Mouse (Mus musculus) heart, embryonic 13.5 days (tissue): ENCODE results near the gene Olfr1444. TPM values are rescaled to one million over a fixed set of nuclear protein-coding genes. Genes with fewer than 3 reads are reported as not detected.

Experiments used
- ATAC-seq: fragments of 200-750 bp; cut with Nextera tagmentation; 2 replicates; pipeline ENCODE4 v1.8.0; 2017; ENCODE audit warnings: moderate TSS enrichment; ENCODE audit not compliant: insufficient number of reproducible peaks, low FRiP score, low TSS enrichment; ENCODE audit errors: extremely low read depth
- H3K27ac ChIP-seq: fragments of 300-500 bp; sonication (generic); replicated peaks from 2 replicates; pipeline ENCODE4 v1.5.1; 2015; ENCODE audit warnings: moderate library complexity, mild to moderate bottlenecking, inconsistent platforms
- H3K27me3 ChIP-seq: fragments of 300-500 bp; sonication (generic); replicated peaks from 2 replicates; pipeline ENCODE4 v1.6.1; 2015; ENCODE audit warnings: mild to moderate bottlenecking, inconsistent platforms
- H3K36me3 ChIP-seq: fragments of 300-500 bp; sonication (generic); 2 replicates; pipeline ENCODE4 v1.6.1; 2015; ENCODE audit warnings: mild to moderate bottlenecking, inconsistent platforms
- H3K4me1 ChIP-seq: fragments of 300-500 bp; sonication (generic); 2 replicates; pipeline ENCODE4 v1.6.1; 2015; ENCODE audit warnings: inconsistent platforms
- H3K4me2 ChIP-seq: fragments of 300-500 bp; sonication (generic); 2 replicates; pipeline ENCODE4 v1.6.1; 2015; ENCODE audit warnings: inconsistent platforms, mild to moderate bottlenecking, moderate library complexity
- H3K4me3 ChIP-seq: fragments of 300-500 bp; sonication (generic); 2 replicates; pipeline ENCODE4 v1.5.1; 2015; ENCODE audit warnings: moderate library complexity, mild to moderate bottlenecking, inconsistent platforms
- H3K9ac ChIP-seq: fragments of 300-500 bp; sonication (generic); 2 replicates; pipeline ENCODE4 v1.6.1; 2015; ENCODE audit warnings: inconsistent platforms, mild to moderate bottlenecking, moderate library complexity
- H3K9me3 ChIP-seq: fragments of 300-500 bp; sonication (generic); 2 replicates; pipeline ENCODE4 v1.6.1; 2016; ENCODE audit warnings: inconsistent platforms
- WGBS: fragments of 180-500 bp; shearing (Covaris S2); methylation state at CpG from one replicate; pipeline ENCODE4 v1.1.7; 2015; ENCODE audit warnings: mixed read lengths; 5-methylcytosine and 5-hydroxymethylcytosine counted together
- polyA plus RNA-seq: library from polyadenylated mRNA; unstranded; fragments of >200 nt; fragmentation: Nextera tagmentation; extraction: Ambion mirVana; gene quantifications from 2 replicates; pipeline ENCODE4 v1.2.1, GENCODE M21; 2015

Gene Olfr1444
- polyA plus RNA-seq = not detected in 2 replicates

- no peak for ATAC-seq
- Histone ChIP-seq H3K36me3 (no peaks in the 10 kb centered on the region), H3K4me2 (no peak within 1 kb of the TSS), H3K27me3 (no peaks in the 10 kb centered on the region), H3K27ac (no peak within 1 kb of the TSS), H3K4me3 (no peak within 1 kb of the TSS), H3K4me1 (no peaks in the 10 kb centered on the region), H3K9ac (no peak within 1 kb of the TSS), H3K9me3 (no peaks in the 10 kb centered on the region)
- 52% methylated on average over 1 of the region's 1 CpGs for WGBS
Measured at GRCm38 (mm10) chr19:12856983-12857382, at the start of gene Olfr1444. Olfr1444 (plus strand) TSS chr19:12857283.

GRCm38 (mm10) chr19:12812644-12813364 is 44.3 kb upstream of the Olfr1444 start:
- Histone ChIP-seq H3K9ac (no peak overlapping the region), H3K4me1 (no peaks in the 10 kb centered on the region), H3K27ac (no peak overlapping the region), H3K36me3 (no peaks in the 10 kb centered on the region), H3K9me3 (no peaks in the 10 kb centered on the region), H3K4me2 (no peak overlapping the region), H3K27me3 (no peaks in the 10 kb centered on the region), H3K4me3 (no peak overlapping the region)
- ATAC-seq = no peak
- 53% methylated on average over 1 of the region's 1 CpGs for WGBS

- Histone ChIP-seq H3K27me3 (no peaks in the 10 kb centered on the region), H3K36me3 (no peaks in the 10 kb centered on the region), H3K9ac (no peak overlapping the region), H3K4me3 (no peak overlapping the region), H3K4me1 (no peaks in the 10 kb centered on the region), H3K9me3 (no peaks in the 10 kb centered on the region), H3K27ac (no peak overlapping the region), H3K4me2 (no peak overlapping the region)
- 64% methylated on average over 1 of the region's 1 CpGs for WGBS
- no peak for ATAC-seq
Measured at GRCm38 (mm10) chr19:12813883-12814282, 43.2 kb upstream of the Olfr1444 start.

GRCm38 (mm10) chr19:12818507-12818906 is 38.6 kb upstream of the Olfr1444 start:
- no peak for ATAC-seq
- WGBS = 79% methylated on average over 1 of the region's 1 CpGs
- H3K9ac ChIP-seq = no peak overlapping the region
- no peaks in the 10 kb centered on the region for H3K27me3 ChIP-seq
- no peak overlapping the region for H3K4me2 ChIP-seq
- H3K4me3 ChIP-seq = no peak overlapping the region
- H3K36me3 ChIP-seq = no peaks in the 10 kb centered on the region
- no peak overlapping the region for H3K27ac ChIP-seq
- H3K4me1 ChIP-seq = no peaks in the 10 kb centered on the region
- H3K9me3 ChIP-seq = no peaks in the 10 kb centered on the region

- H3K9me3 ChIP-seq = no peaks in the 10 kb centered on the region
- no peak overlapping the region for H3K27ac ChIP-seq
- H3K9ac ChIP-seq = no peak overlapping the region
- no peak overlapping the region for H3K4me2 ChIP-seq
- H3K36me3 ChIP-seq = no peaks in the 10 kb centered on the region
- WGBS = 25% methylated on average over 4 of the region's 4 CpGs
- H3K4me1 ChIP-seq = no peaks in the 10 kb centered on the region
- no peak overlapping the region for H3K4me3 ChIP-seq
- no peak for ATAC-seq
- no peaks in the 10 kb centered on the region for H3K27me3 ChIP-seq
Measured at GRCm38 (mm10) chr19:12820383-12820782, 36.7 kb upstream of the Olfr1444 start.

- Histone ChIP-seq H3K4me2 (no peak overlapping the region), H3K4me1 (no peaks in the 10 kb centered on the region), H3K27ac (no peak overlapping the region), H3K9ac (no peak overlapping the region), H3K27me3 (no peaks in the 10 kb centered on the region), H3K36me3 (no peaks in the 10 kb centered on the region), H3K4me3 (no peak overlapping the region), H3K9me3 (no peaks in the 10 kb centered on the region)
- 63% methylated on average over 4 of the region's 4 CpGs for WGBS
- no peak for ATAC-seq
Measured at GRCm38 (mm10) chr19:12824549-12824948, 32.5 kb upstream of the Olfr1444 start.

- Histone ChIP-seq H3K4me1 (no peaks in the 10 kb centered on the region), H3K27me3 (no peaks in the 10 kb centered on the region), H3K27ac (no peak overlapping the region), H3K4me3 (no peak overlapping the region), H3K36me3 (no peaks in the 10 kb centered on the region), H3K9me3 (no peaks in the 10 kb centered on the region), H3K9ac (no peak overlapping the region), H3K4me2 (no peak overlapping the region)
- 65% methylated on average over 2 of the region's 2 CpGs for WGBS
- no peak for ATAC-seq
Measured at GRCm38 (mm10) chr19:12830823-12831430, 26.2 kb upstream of the Olfr1444 start.

- Histone ChIP-seq H3K27ac (no peak overlapping the region), H3K4me3 (no peak overlapping the region), H3K4me2 (no peak overlapping the region), H3K4me1 (no peaks in the 10 kb centered on the region), H3K9ac (no peak overlapping the region), H3K27me3 (no peaks in the 10 kb centered on the region), H3K36me3 (no peaks in the 10 kb centered on the region), H3K9me3 (no peaks in the 10 kb centered on the region)
- WGBS = 57% methylated on average over 1 of the region's 1 CpGs
- no peak for ATAC-seq
Measured at GRCm38 (mm10) chr19:12831559-12831958, 25.5 kb upstream of the Olfr1444 start.

- Histone ChIP-seq H3K9me3 (no peaks in the 10 kb centered on the region), H3K4me1 (no peaks in the 10 kb centered on the region), H3K4me2 (no peak overlapping the region), H3K27ac (no peak overlapping the region), H3K27me3 (no peaks in the 10 kb centered on the region), H3K36me3 (no peaks in the 10 kb centered on the region), H3K9ac (no peak overlapping the region), H3K4me3 (no peak overlapping the region)
- no peak for ATAC-seq
- WGBS = 63% methylated on average over 3 of the region's 3 CpGs
Measured at GRCm38 (mm10) chr19:12833625-12834024, 23.5 kb upstream of the Olfr1444 start.

GRCm38 (mm10) chr19:12838507-12838906 is 18.6 kb upstream of the Olfr1444 start:
- H3K36me3 ChIP-seq = no peaks in the 10 kb centered on the region
- H3K4me1 ChIP-seq = no peaks in the 10 kb centered on the region
- no peak overlapping the region for H3K27ac ChIP-seq
- no peaks in the 10 kb centered on the region for H3K9me3 ChIP-seq
- 76% methylated on average over 1 of the region's 1 CpGs for WGBS
- ATAC-seq = no peak
- H3K27me3 ChIP-seq = no peaks in the 10 kb centered on the region
- H3K4me2 ChIP-seq = no peak overlapping the region
- no peak overlapping the region for H3K9ac ChIP-seq
- H3K4me3 ChIP-seq = no peak overlapping the region

- Histone ChIP-seq H3K4me3 (no peak within 1 kb of the TSS), H3K9ac (no peak within 1 kb of the TSS), H3K36me3 (no peaks in the 10 kb centered on the region), H3K4me1 (no peaks in the 10 kb centered on the region), H3K4me2 (no peak within 1 kb of the TSS), H3K9me3 (no peaks in the 10 kb centered on the region), H3K27me3 (no peaks in the 10 kb centered on the region), H3K27ac (no peak within 1 kb of the TSS)
- ATAC-seq = no peak
Measured at GRCm38 (mm10) chr19:12846382-12846781, 10.7 kb upstream of the Olfr1444 start, which contains the start of gene Gm5244. Gm5244 (plus strand) TSS chr19:12846682.

GRCm38 (mm10) chr19:12883555-12883954 is 26.5 kb downstream of the Olfr1444 start, which contains the start of gene Olfr1445:
Olfr1445 (plus strand) TSS chr19:12883855.
- Histone ChIP-seq H3K4me1 (no peaks in the 10 kb centered on the region), H3K4me3 (no peak within 1 kb of the TSS), H3K4me2 (no peak within 1 kb of the TSS), H3K27ac (no peak within 1 kb of the TSS), H3K27me3 (no peaks in the 10 kb centered on the region), H3K36me3 (no peaks in the 10 kb centered on the region), H3K9me3 (no peaks in the 10 kb centered on the region), H3K9ac (no peak within 1 kb of the TSS)
- WGBS = 76% methylated on average over 2 of the region's 2 CpGs
- ATAC-seq = no peak
